Mouse (Mus musculus) spleen, adult 2 months (tissue): ENCODE results near the gene Itga7.

ENCODE experiments used
- CTCF ChIP-seq: fragments of 200-500 bp; IDR thresholded peaks from 2 replicates; pipeline ENCODE4 v1.5.1; 2011; ENCODE audit warnings: mild to moderate bottlenecking, inconsistent platforms; ENCODE audit not compliant: insufficient read depth, insufficient read length, insufficient replicate concordance; ENCODE audit errors: extremely low read depth
- POLR2A ChIP-seq: fragments of 200-500 bp; IDR thresholded peaks from 2 replicates; pipeline ENCODE4 v1.6.1; 2011; ENCODE audit warnings: low read depth, low read length, inconsistent platforms

DNA sequence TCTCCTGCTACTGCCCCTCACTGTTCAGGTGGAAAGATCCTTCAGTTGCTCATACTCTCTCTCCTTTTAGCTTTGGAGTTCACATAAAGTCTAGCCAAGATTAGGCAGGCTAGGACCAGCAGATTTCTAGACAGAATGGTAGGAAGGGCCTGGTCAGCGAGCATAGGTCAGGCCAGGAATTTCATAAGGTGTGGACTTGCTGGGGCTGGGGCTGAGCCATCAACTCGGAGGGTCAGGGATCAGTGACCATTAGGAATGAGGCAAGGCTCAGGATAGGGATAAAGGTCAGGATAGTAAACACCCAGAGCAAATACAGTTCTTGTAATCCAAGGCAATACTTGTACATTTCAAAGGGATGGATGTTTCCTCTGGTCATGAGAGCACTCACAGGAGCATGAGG lies 31.3 kb downstream of the Itga7 start:
- TF ChIP-seq CTCF (no peak), POLR2A (no peak)
